Mouse (Mus musculus) urinary bladder, adult 2 months (tissue): ENCODE measurements at regions not wholly inside any gene's neighbourhood (a gene's known extent, or its start where the extent isn't known, plus 50 kb on each side); places are given as distances from the start of the nearest gene placed in this dataset.

Experiments
- DNase-seq: peaks from one replicate; pipeline ENCODE4 v3.0.0; 2022; ENCODE audit warnings: low spot score

DNA sequence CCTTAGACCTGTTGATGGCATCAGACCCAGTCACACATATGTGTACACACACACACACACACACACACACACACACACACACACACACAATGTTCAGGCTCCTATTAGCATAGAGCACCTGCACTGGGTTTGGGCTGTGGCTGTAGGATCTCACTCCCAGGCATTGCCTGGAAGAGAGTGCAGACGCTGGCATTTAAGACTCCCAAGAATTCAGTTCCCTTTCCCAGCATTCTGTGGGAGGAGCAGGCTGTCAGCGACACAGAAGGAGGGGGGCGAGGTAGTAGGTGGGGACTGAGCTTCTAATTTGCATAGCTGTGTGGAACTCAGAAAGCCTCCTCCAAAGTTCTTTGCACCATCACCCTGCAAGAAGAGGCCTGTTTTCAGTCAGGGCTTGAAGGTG is 374.2 kb upstream of the Fam49b start:
- DNase-seq = no peak

DNA sequence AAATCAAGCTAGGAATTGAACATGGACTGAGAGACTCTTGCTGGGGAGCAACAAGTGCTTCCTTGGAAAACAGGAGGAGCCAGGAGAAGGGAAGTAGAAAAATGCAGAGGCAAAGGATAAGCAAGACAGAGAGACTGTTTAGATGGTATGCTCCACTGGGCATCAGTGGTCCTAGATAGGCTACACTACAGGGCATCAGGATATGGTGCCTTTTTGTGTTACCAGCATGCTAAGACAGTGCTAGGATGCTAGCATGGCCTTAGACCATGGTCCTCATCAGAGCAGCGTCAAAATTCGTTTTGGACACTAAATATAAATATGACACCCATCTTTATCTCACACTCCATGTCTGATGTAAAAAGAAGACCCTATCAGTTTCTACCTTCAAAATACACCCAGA is 374.6 kb upstream of the Fam49b start:
- no peak for DNase-seq

DNA sequence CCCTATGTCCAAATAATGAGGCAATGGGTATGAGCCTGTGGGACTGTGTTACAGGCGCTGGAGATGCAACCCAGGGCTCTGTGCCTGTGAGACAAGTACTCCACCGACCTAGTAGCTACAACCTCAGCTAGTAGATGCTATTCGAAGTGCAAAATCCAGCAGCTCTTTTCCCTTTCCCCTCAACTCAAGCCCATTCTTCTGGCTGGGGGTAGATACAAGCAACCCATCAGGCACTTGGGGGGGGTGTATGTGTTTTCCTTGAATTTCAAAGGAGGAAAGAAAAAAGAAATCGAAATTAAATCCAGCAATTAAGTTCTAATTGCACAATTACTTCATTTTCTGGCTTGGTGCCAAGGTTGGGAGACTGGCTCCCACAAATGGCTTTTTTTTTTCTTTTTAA is 372.4 kb upstream of the Gm21798 start:
- no peak for DNase-seq

DNA sequence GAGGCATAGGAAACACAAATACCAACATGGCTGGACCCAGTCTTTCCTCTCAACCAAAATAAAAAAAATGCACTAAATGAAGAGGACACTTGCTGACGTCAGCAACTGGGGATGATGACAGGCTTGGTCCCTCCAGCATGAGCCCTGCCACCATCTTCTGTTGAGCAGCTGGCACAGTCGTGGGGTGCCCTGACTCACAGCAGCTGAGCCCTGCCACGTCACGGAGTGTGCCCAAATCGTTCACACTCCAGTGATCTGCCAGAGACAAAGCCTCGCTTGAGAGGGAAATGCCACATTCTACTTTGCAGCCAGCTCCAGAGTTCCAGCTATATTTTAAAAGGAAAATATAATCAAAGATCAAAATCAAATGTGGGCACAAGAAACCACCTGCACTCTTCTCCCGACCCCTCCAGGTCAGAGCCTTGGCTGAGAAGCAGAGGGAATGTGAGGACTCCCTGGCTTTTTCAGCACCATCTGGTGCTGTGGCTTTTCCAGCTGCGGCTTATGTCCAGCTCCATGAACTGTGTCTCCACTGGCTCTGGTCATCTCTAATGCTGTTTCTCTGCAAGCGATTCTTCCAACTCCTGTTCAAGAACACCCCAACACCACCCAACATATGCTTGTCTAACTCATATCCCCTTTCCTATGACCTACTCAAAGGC is 371.0 kb upstream of the Gm21798 start:
- DNase-seq = no peak

DNA sequence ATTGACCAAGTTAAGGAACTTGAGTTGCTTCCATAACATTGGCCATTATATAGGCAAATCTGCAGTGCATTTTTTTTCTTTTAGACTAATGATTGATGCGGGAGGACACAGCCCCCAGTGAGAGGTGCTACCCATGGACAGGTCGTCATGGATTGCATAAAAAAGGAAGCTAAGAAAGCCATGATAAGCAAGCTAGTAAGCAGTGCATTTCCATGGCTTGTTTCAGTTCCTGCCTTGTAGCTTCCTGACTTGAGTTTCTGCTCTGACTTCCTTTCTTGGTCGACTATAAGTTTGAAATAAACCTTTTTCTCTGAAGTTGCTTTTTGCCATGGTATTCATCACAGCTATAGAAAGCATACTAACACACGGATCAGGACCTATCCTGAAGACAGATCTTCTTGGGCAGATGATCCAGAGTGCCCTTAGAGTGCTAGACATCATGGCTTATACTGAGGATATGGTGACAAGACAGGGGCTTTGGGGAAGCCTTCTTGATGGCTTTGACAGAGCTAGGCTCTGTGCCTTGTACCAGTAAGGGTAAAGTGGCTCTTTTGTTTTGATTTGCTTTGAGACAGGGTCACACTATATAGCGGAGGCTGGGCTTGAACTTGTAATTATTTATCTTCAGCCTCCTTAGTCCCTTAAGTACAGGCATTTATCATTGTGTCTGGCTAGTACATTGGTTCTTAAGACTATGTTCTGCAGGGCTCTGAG is 370.1 kb upstream of the Gm21798 start:
- no peak for DNase-seq

DNA sequence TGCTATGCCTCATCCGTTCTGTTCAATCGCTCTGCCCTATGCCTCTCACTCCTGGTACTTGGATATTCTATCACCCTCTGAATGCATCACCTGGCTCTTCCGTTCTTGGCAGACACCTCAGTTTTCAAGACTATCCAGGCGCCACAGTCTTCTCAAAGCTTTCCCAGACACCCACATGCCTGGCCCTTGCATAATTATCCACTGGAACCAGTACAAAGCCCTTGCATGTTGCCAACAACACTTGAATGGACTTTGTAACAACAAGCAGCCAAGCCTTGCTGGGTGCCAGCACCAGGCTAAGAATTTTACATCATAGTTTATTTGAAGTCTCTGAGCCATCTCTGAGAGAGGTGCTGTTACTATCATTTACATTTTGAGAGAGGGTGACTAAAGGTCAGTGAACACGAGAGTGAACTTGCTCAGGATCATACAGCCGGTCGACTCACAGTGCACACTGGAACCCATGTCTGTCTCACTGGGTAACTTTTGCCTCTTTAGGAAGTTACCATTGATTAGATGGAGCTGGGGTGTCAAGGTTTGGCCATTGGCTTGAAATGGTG is 368.8 kb upstream of the Gm21798 start:
- no peak for DNase-seq

DNA sequence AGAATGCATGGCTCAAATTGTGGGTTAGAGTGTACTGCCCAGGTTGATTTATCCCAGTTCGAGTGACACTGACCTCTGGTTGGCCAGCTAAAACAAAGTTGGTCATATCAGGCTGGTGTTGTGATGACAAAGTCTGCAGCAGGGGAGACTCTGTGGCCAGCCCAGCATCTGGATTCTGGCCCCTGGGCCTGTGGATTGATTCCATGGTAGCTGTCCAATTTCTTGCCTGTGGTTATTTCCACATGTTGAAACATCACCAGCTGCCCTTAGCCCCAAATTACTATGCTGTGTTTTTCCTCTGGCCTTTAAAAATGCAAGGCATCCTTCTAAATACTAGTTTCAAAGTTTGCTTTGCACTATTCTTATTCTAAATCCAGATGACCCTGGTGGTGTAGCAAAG is 346.8 kb upstream of the Gm21798 start:
- DNase-seq = no peak

DNA sequence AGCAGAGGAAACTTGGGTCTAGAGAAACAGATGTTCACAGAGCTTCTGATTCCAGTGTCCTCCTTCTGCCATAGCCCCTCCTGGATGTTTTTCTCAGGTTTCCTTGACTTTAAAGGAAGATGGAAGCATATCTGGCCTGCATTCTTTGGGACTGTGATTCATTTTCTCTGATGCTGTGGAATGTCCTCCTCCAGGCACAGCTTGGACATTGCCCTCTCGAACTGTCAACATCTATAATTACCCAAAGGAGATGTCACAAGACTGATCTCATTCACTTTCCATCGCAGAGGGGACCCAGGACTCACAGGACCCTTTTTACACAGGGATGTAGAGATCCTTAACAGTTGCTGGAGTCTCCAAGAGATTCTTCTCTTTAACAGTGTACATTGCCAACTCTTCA is 345.9 kb upstream of the Gm21798 start:
- DNase-seq = no peak

DNA sequence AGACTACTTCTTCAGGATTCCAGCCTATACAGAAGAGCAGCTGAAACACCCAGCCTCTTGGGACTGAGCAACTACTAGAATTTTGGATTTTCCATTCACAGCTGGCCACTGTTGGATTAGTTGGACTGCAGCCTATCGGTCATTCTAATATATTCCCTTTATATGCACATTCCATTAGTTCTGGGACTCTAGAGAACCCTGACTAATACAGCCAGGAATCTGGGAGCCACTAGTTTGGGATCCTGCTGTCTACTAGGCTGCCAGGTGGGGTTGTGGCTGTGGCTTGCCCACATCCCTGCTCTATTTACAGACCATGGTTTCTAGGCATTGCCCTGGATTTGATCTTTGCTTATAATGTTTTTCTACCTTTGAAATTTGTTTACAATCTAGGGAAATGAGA is 343.3 kb upstream of the Gm21798 start:
- DNase-seq = no peak

DNA sequence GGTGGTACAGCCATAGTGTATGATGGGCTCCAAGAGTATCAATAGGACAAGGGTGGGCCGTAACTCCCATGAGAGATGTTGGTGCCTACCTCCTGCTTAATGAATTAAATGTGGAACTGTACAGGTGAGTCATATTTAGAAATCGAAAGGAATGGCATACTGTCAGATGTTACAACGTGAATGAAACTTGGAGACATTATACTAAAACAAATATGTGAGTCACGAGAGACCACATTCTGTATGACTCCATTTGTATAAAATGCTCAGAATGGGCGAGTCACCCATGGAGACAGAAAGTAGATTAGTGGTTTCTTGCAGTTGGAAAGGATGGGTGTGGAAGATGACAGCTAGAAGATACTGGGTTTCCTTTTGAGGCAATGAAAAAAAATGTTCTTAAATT is 340.4 kb upstream of the Gm21798 start:
- DNase-seq = no peak

DNA sequence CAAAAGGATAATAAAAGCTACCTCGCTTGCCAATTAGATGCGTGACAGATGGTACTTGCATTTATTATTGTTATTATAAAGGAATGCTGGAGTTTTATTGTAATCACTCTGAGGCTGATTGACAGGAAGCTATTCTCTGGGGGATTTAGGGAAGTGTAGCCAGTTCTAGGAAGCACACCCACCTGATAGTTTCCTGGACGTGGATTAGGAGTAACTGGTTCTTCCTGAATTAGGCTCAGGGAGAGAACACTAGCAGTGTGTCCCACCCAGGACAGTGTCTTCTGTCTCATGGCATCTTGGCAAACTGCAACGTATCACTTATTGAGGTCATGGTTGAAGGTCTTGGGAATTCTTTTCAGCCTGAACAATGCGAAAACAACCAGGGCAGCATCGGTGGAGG is 336.9 kb upstream of the Gm21798 start:
- DNase-seq = no peak

DNA sequence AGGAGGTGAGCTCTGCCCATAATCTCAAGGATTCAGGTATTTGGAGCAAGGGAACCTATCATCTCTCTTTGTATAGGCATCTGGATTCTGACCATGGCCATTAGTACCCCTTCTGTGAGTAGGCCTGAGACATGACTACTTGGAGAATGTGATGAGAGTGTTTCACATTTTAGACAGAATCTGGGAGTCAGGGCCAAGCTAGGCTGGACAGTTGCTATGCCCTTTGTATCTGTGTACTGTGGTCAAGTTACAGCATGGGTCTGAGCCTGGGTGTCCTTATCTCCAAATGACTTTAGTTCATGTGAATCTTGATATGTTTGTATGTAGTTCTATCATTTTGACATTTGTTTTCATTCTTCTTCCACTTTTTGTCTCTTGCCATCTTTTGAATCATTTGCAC is 336.3 kb upstream of the Gm21798 start:
- no peak for DNase-seq

DNA sequence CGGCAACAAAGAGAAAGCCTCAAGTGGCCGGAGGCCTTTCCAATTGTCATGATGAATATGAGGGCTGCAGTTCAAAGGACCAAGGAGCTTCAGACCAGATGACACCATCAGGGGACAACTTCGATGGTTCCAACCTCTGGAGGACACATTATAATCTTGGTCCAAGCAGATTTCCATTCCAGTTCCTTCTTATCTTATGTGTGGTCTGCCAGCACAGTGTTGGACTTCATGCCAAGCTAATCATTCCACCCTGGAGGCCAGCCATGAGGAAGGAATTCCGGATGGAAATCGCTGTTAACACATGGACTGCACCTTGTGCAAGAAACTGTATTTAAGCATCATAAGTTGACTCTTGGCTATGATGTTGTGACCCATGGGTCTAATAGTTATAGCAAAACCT is 334.5 kb upstream of the Gm21798 start:
- no peak for DNase-seq

DNA sequence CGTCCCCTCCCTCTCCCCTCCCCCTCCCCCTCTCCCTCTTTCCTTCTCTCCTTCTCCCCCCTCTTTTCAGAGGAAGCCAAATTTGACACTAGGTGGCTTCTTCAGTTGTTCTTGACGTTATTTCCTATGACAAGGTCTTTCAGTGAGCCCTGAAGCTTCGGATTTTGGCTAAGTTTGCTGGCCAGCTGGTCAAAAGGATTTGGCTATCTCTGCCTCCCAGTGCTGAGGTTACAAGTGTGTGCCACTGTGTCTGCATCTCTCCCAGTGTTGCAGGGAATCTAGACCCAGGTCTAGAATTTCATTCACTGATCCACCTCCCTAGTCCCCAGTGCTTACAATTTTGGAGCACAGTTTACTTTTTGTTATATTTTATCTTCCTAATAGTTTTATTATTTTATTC is 329.7 kb upstream of the Gm21798 start:
- DNase-seq = no peak

DNA sequence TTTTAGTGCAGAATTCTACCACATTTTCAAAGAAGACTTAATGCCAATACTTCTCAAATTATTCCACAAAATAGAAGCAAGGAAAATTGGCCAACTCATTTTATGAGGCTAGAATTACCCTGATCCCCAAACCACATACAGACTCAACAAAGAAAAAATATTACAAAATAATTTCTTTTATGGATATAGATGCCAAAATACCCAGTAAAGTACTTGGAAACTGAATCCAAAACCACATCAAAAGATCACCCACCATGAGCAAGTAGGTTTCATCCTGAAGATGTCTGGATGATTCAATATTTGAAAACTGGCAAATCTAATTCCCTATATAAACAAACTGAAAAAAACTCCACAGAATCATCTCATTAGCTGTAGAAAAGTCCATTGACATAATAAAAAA is 316.7 kb upstream of the Gm21798 start:
- DNase-seq = no peak

DNA sequence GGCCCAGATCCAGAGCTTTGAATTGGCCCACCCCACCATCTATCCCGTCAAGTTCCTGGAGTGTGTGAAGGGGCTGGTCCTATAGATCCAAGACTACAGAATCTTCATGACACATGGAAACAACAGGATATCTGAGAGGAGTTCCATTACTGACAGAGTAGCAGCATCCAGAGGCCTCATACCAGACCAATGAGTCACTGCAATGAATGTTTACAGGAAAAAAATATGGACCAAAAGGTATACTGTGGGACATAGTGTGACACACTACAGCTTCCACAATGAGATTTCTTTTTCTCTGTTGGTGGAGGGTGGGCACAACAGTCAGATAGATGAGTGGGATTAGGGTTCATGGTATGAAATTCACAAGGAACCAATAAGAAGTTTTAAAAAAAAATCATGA is 316.0 kb upstream of the Gm21798 start:
- no peak for DNase-seq

DNA sequence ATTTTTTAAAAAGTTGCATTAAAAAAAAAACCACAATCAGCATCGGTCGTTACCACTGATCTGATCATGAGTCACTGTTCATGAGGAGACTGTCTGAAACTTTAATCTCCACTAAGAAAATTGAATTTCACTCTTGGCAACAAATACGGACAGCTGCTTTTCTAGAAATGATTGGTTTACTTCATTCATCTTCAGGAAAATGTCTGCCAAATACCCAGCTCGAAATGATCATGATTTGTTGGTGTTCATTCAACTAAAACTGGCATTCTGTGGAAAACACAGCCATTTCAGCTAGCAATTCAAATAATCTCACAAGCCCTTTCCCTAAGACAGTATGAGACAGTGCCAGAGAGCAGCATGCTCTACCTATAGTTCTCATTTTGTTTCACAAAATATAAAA is 312.7 kb upstream of the Gm21798 start:
- DNase-seq = no peak

DNA sequence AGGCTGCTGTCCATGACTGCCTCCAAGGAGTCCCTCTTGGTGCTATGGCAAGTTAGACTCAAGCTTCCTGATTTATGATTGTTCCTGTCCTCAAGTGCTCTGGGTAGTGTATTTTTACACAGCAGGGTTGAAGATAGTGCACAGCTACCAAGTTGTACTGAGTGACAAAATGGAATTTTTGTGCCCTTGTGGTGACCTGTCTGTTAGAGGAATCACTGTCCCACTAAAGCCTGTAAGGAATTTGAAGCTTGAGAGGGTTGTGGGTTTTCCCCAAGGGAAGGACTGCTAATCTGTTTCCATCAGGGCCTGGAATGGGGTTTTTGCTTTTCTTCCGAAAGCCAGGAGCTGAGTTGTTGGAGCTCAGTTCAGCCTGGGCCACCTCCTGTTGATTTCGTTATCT is 306.8 kb upstream of the Gm21798 start:
- DNase-seq = no peak

DNA sequence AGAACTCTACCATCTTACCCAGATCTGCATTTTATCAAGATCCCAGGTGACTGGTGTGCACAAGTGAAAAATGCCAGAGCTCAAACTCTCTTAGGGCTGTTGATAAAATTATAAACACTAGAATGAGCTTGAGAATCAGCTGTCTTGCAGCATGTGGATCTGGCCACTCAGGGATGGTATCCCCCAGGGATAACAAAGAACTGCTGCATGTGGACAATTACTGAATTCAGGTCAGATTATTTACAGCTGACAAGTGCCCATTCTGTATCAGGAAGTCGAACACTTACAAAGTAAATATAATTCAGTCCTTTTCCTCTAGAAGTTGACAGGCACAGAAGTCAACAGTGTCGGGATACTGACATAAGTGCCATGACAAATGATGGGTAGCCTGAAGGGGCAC is 306.3 kb upstream of the Gm21798 start:
- no peak for DNase-seq

DNA sequence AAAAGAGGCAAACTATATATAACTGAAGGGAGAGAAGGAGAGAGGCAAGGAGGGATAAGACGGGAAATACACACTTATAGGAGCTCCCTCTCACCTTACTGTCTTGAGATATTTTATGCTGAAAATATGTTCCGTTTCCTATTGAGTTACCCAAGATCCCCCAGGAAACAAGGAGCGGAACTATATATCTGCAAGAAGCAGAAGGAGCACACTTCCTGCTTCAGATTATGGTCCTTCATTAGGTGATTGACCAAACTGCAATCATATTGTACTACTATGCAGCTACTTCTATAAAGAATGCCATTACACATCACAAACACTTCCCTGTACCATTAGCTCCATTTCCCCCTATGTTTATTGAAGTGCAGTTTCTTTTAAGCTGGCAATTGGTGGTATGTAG is 304.9 kb upstream of the Gm21798 start:
- no peak for DNase-seq

DNA sequence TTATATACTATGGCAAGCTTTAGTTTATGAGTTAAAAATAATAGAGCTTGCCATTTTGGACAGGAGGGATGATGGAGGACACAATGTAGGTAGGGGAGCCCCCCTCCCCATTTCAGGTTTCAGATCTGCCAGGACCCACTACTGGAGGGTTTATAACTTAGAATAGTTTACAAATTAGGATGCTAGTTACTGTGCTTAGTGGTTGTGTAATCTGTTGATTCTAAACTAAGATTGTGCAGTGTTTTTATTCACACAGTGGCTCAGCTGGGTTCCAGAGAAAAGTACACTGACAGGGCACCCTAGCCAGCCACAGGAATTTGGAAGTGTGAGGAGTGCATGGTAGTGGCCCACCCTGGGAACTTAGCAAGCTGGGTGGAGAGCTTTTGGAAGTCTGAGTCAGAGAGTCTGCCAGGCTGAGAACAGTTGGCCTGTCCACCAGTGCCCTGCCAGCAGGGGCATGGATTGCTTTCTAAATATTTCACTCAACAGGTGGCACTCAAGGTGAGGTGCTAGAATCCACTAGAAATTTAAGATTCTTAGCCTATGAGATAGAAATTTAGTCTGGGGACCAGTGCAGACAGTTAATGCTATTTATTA is 303.9 kb upstream of the Gm21798 start:
- no peak for DNase-seq

DNA sequence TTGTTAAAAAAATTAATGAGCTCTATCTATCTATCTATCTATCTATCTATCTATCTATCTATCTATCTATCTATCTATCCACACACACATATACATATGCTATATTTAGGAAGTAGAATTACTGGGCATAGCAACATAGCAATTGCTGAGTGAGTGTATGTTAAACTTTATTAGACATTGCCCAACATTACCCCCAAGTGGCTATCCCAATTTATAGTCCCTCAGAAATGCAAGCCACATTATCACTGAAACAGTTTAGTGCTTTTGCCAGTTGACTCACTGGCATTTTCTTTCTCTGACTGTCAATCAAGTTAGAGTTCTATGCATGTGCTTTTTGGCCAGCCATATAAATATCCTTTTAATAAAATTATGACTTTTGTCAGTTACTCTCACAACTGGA is 302.3 kb upstream of the Gm21798 start:
- no peak for DNase-seq

DNA sequence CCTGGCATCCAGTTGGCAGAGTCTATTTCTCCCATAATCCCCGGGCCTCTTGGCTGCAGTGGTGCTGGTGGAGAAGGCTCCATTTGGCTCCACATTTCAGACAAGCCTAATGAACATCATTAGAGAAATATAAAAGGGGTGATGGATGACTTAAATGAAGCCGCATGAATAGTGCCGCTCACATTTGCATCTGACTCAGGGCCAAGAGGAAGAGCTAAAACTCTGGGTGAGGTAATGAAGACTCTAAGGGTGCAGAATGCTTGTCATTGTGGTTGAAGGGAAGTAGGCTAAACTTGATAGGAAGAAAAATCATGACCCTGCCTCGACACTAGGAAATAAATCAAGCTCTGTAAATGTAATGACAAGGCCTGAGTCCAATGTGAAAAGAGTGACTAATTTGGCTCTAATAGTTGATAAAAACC is 298.3 kb upstream of the Gm21798 start:
- DNase-seq = no peak
